Comparison of ENCODE assay signal across 13 mouse cellular contexts in the genomic region with DNA sequence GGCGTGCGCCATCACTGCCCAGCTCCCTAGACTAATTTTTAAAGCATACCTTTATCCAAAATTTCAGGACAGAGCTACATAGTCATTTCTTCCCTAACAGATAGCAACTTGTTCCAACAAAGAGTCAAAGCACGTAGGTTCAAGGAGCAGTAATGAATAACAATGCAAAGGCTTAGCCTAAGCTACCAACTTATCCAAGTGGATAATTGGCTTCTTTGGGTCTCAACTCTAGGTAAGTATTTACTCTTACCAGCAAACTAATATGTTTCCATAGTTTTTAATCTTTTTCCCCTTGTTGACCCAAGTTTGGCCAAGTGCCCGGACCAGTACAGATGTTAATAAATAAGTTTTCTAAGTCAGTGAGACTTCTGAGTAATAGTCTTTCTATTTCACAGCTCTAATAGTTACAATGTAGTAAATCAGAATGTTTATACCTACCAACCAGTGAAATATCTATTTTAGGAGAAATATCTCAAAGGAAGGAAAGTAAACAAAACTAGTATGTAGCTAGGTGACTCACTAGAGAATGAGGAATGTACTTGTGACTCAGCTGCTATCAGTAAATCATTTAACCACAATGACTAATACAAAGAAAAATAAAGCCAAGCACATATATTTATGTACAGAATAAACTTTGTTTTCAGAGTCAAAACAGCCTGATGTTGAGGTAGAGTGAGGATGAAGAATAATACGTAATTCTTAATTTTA. TPM values are rescaled to one million over a fixed set of nuclear protein-coding genes. Genes with fewer than 3 reads are reported as not detected.
DNase-seq lines count a peak whose midpoint lies in the region; ATAC-seq and TF ChIP-seq lines count a peak whose summit lies in the region.
"Had no signal": no experiment of that assay in that cellular context is flagged by ENCODE, and none has a peak within 500 bp of the region (broad histone marks: within the 10 kb centered on the region; RNA-seq: fewer than 3 reads in every experiment).

No protein-coding gene starts in this region.

- H3K27me3 ChIP-seq in lung, postnatal 0 days (replicated peaks; ENCODE audit: insufficient read depth, low read length), result no peaks in the 10 kb centered on the region
- no peaks in the 10 kb centered on the region for H3K27me3 ChIP-seq in G1E (ENCODE audit: insufficient read depth, low read length)
- H3K27me3 ChIP-seq: embryonic facial prominence, embryonic 12.5 days; limb, embryonic 15.5 days had no signal

- H3K4me3 ChIP-seq in lung, postnatal 0 days (ENCODE audit: low read depth, low read length), result no peak overlapping the region
- no peak overlapping the region for H3K4me3 ChIP-seq in G1E (ENCODE audit: low read depth, low read length)
- H3K4me3 ChIP-seq: embryonic facial prominence, embryonic 12.5 days; limb, embryonic 15.5 days had no signal

- 68% methylated on average over 5 of the region's 5 CpGs for WGBS in lung, postnatal 0 days

- peak; percentile 80 for ATAC-seq in lung, postnatal 0 days
- ATAC-seq in G1E (ENCODE audit: extremely low read depth, insufficient number of reproducible peaks, low FRiP score, poor library complexity, severe bottlenecking), result peak; percentile 74
- ATAC-seq in megakaryocyte-erythroid progenitor cell, adult 5-6 weeks (replicated peaks; ENCODE audit: low FRiP score, low TSS enrichment, poor library complexity, severe bottlenecking), result peak; percentile 78
- ATAC-seq: hindbrain, postnatal 0 days had no signal

- DNase-seq in lung, postnatal 0 days (ENCODE audit: low spot score), result peak; percentile 84
- DNase-seq in lung, postnatal 25 days (ENCODE audit: low spot score), result no peak
- no peak for DNase-seq in G1E (ENCODE audit: low spot score)
- peak; percentile 17 for DNase-seq in brain, embryonic 14.5 days (ENCODE audit: low read depth)
- DNase-seq in thymus, postnatal 36 days, result no peak
- no peak for DNase-seq in neural tube, embryonic 10.5 days (ENCODE audit: extremely low spot score, low spot score)
- DNase-seq in thymus, postnatal 10 days (ENCODE audit: low spot score in 2 of 2), result no peak
- DNase-seq: cerebellum, adult 11 months; lung, postnatal 4 days had no signal

- H3K4me2 ChIP-seq in lung, postnatal 0 days (replicated peaks; ENCODE audit: low read depth, low read length), result no peak overlapping the region
- H3K4me2 ChIP-seq: embryonic facial prominence, embryonic 12.5 days; limb, embryonic 15.5 days had no signal

- TF ChIP-seq CTCF in lung, postnatal 0 days (IDR thresholded peaks at IDR 0.05), result no peak
- TF ChIP-seq CTCF in G1E (IDR thresholded peaks at IDR 0.05; ENCODE audit: low read depth, low read length), result no peak
- TF ChIP-seq CTCF in brain, embryonic 14.5 days (IDR thresholded peaks at IDR 0.05; ENCODE audit: borderline replicate concordance, extremely low read depth, insufficient read depth, insufficient read length), result no peak

- H3K9ac ChIP-seq in lung, postnatal 0 days (replicated peaks; ENCODE audit: low read depth), result no peak overlapping the region
- H3K9ac ChIP-seq: embryonic facial prominence, embryonic 12.5 days; limb, embryonic 15.5 days had no signal

- TF ChIP-seq EP300 in lung, postnatal 0 days (IDR thresholded peaks at IDR 0.05), result peak; percentile 76

- H3K9me3 ChIP-seq in lung, postnatal 0 days (ENCODE audit: low read length), result no peaks in the 10 kb centered on the region
- no peaks in the 10 kb centered on the region for H3K9me3 ChIP-seq in G1E (replicated peaks)
- H3K9me3 ChIP-seq: embryonic facial prominence, embryonic 12.5 days; limb, embryonic 15.5 days had no signal

- no peaks in the 10 kb centered on the region for H3K4me1 ChIP-seq in lung, postnatal 0 days (ENCODE audit: insufficient read depth, low read depth, low read length)
- H3K4me1 ChIP-seq in G1E (ENCODE audit: insufficient read depth, low read depth, low read length), result peaks cover 8% of the 10 kb centered on the region; the same call in 1 of the 2 replicates
- H3K4me1 ChIP-seq: embryonic facial prominence, embryonic 12.5 days; limb, embryonic 15.5 days had no signal

- H3K36me3 ChIP-seq in lung, postnatal 0 days (ENCODE audit: insufficient read depth, low read length), result no peaks in the 10 kb centered on the region
- peaks cover 85% of the 10 kb centered on the region for H3K36me3 ChIP-seq in G1E (replicated peaks)

- no peak overlapping the region; the same call in 1 of the 2 replicates for H3K27ac ChIP-seq in lung, postnatal 0 days (ENCODE audit: low read length)
- H3K27ac ChIP-seq: embryonic facial prominence, embryonic 12.5 days; hindbrain, postnatal 0 days; limb, embryonic 15.5 days had no signal

- no peak for TF ChIP-seq POLR2A in brain, embryonic 14.5 days (IDR thresholded peaks at IDR 0.05; ENCODE audit: borderline replicate concordance, extremely low read depth, insufficient read depth, insufficient read length, poor library complexity, severe bottlenecking)

RNA-seq across cellular contexts. Expression of gene Dars, which starts 18.3 kb away (rescaled TPM):
- polyA plus RNA-seq in lung, postnatal 0 days (2015; fragmentation: Nextera tagmentation; extraction: Ambion mirVana), result 68.5 and 80.8 TPM in 2 replicates
- total RNA-seq in G1E (2014; fragmentation: Nextera tagmentation), result 435 and 457 TPM in 2 replicates
- total RNA-seq in G1E (2017), result 241 and 272 TPM in 2 replicates
- 180 and 209 TPM in 2 replicates for polyA plus RNA-seq in G1E (2012)
- polyA plus RNA-seq in brain, embryonic 14.5 days (2012; rRNA removed), result 47.7 and 55.3 TPM in 2 replicates
- 152 and 159 TPM in 2 replicates for total RNA-seq in megakaryocyte-erythroid progenitor cell, adult 5-6 weeks (2014; fragmentation: Nextera tagmentation)
- total RNA-seq in megakaryocyte-erythroid progenitor cell, adult 5-6 weeks (2017), result 306 and 352 TPM in 2 replicates

RNA-seq across cellular contexts. Expression of gene Mcm6, which starts 39.4 kb away (rescaled TPM):
- 37.8 and 38.5 TPM in 2 replicates for polyA plus RNA-seq in lung, postnatal 0 days (2015; fragmentation: Nextera tagmentation; extraction: Ambion mirVana)
- total RNA-seq in G1E (2014; fragmentation: Nextera tagmentation) (320 and 323 TPM in 2 replicates), G1E (2017) (443 and 444 TPM in 2 replicates)
- 69.2 and 70.4 TPM in 2 replicates for polyA plus RNA-seq in G1E (2012)
- 60.3 and 70.2 TPM in 2 replicates for polyA plus RNA-seq in brain, embryonic 14.5 days (2012; rRNA removed)
- total RNA-seq in megakaryocyte-erythroid progenitor cell, adult 5-6 weeks (2014; fragmentation: Nextera tagmentation), result 286 and 335 TPM in 2 replicates
- total RNA-seq in megakaryocyte-erythroid progenitor cell, adult 5-6 weeks (2017), result 447 and 543 TPM in 2 replicates

Comparison
In these comparisons a context has a peak if more than half of its experiments do, and no peak if none do; other contexts are left out.
1. DNase-seq: peak in lung, postnatal 0 days (single experiment) and brain, embryonic 14.5 days (single experiment); none in lung, postnatal 25 days (single experiment), G1E (single experiment), thymus, postnatal 36 days (0 of 2), neural tube, embryonic 10.5 days (single experiment) and thymus, postnatal 10 days (0 of 2).
2. Peak in every context shown above with its lines, with median percentiles within 50 percentile points of each other: ATAC-seq.